Mouse (Mus musculus): ENCODE data around the gene Tbl3. TPM values are rescaled to one million over a fixed set of nuclear protein-coding genes. Genes with fewer than 3 reads are reported as not detected.
A peak's percentile ranks its signal among the peaks of the same experiment; 100 is the strongest.

Gene Tbl3
- polyA plus RNA-seq, 1 experiment from 2014 or later: 59.9 TPM

- peaks cover 18% of the 10 kb centered on the region for H3K27me3 ChIP-seq (ENCODE audit: control insufficient read depth, insufficient read depth, low read length)
- H3K36me3 ChIP-seq (ENCODE audit: control insufficient read depth, insufficient read depth, low read length): no peaks in the 10 kb centered on the region
- H3K4me3 ChIP-seq (ENCODE audit: low read depth, low read length): peak within 1 kb of the TSS; percentile 24
- WGBS: 1% methylated on average over 40 of the region's 47 CpGs
- H3K4me2 ChIP-seq (ENCODE audit: low read depth, low read length): peak within 1 kb of the TSS; percentile 48
- H3K9me3 ChIP-seq (ENCODE audit: control insufficient read depth, low read length): no peaks in the 10 kb centered on the region
- peak within 1 kb of the TSS; percentile 42; the same call in 1 of the 2 replicates for H3K9ac ChIP-seq (replicated peaks; ENCODE audit: low read depth, low read length)
- H3K4me1 ChIP-seq (ENCODE audit: control insufficient read depth, insufficient read depth, low read length): 0 out of 2 replicates have a peak, but pooled peaks cover 4% of the 10 kb centered on the region
- no peak within 1 kb of the TSS for H3K27ac ChIP-seq (ENCODE audit: low read depth, low read length)
- ATAC-seq (ENCODE audit: low read depth): no peak
These were observed 49.3 kb downstream of the Tbl3 start, which contains the start of gene Npw for GRCm38 (mm10) chr17:24658017-24658758. Gene Npw, minus strand, starts transcription at chr17:24658457.

GRCm38 (mm10) chr17:24654969-24655368, 52.5 kb downstream of the Tbl3 start:
- H3K9me3 ChIP-seq (ENCODE audit: control insufficient read depth, low read length): no peaks in the 10 kb centered on the region
- peaks cover 18% of the 10 kb centered on the region for H3K27me3 ChIP-seq (ENCODE audit: control insufficient read depth, insufficient read depth, low read length)
- H3K4me3 ChIP-seq (ENCODE audit: low read depth, low read length): no peak overlapping the region
- WGBS: 70% methylated on average over 4 of the region's 4 CpGs
- ATAC-seq (ENCODE audit: low read depth): no peak
- H3K27ac ChIP-seq (ENCODE audit: low read depth, low read length): no peak overlapping the region
- H3K36me3 ChIP-seq (ENCODE audit: control insufficient read depth, insufficient read depth, low read length): no peaks in the 10 kb centered on the region
- H3K4me1 ChIP-seq (ENCODE audit: control insufficient read depth, insufficient read depth, low read length): 0 out of 2 replicates have a peak, but pooled peaks cover 4% of the 10 kb centered on the region
- no peak overlapping the region for H3K4me2 ChIP-seq (ENCODE audit: low read depth, low read length)
- H3K9ac ChIP-seq (replicated peaks; ENCODE audit: low read depth, low read length): no peak overlapping the region

- Histone ChIP-seq H3K9me3 (ENCODE audit: control insufficient read depth, low read length) (no peaks in the 10 kb centered on the region), H3K4me3 (ENCODE audit: low read depth, low read length) (0 out of 2 replicates have a peak overlapping the region, but pooled peaks have one; percentile 12), H3K4me1 (ENCODE audit: control insufficient read depth, insufficient read depth, low read length) (0 out of 2 replicates have a peak, but pooled peaks cover 4% of the 10 kb centered on the region), H3K27me3 (ENCODE audit: control insufficient read depth, insufficient read depth, low read length) (peaks cover 14% of the 10 kb centered on the region), H3K4me2 (ENCODE audit: low read depth, low read length) (peak overlapping the region; percentile 45), H3K36me3 (ENCODE audit: control insufficient read depth, insufficient read depth, low read length) (no peaks in the 10 kb centered on the region), H3K27ac (ENCODE audit: low read depth, low read length) (no peak overlapping the region), H3K9ac (replicated peaks; ENCODE audit: low read depth, low read length) (no peak overlapping the region)
- WGBS: 4% methylated on average over 19 of the region's 19 CpGs
- peak; percentile 58; the same call in 1 of the 2 replicates for ATAC-seq (ENCODE audit: low read depth)
These were observed 53.3 kb downstream of the Tbl3 start for GRCm38 (mm10) chr17:24653967-24654710.

DNA sequence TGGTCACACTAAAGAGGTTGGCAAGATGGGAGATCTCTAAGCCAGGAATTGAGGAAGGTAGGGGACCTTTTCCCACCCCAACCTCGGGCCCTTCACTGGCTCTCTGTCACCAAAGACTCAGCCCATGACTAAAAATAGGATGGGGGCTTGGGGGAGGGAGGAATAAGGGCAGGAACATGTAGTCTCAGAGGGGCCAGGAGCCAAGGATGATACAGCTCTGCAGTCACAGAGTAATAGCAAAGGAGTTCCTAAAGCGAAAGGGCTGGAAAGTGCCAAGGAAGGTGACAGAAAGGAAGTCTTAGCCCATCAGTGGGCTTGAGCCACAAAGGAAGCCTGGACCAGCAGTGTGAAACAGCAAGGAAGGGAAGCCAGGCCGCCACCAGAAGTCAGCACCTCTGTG, 55.6 kb downstream of the Tbl3 start:
- no peak overlapping the region for H3K4me2 ChIP-seq (ENCODE audit: low read depth, low read length)
- WGBS: 84% methylated on average over 3 of the region's 3 CpGs
- no peaks in the 10 kb centered on the region; the same call in 1 of the 2 replicates for H3K27me3 ChIP-seq (ENCODE audit: control insufficient read depth, insufficient read depth, low read length)
- no peak for ATAC-seq (ENCODE audit: low read depth)
- no peak overlapping the region for H3K9ac ChIP-seq (replicated peaks; ENCODE audit: low read depth, low read length)
- no peaks in the 10 kb centered on the region for H3K36me3 ChIP-seq (ENCODE audit: control insufficient read depth, insufficient read depth, low read length)
- no peak overlapping the region for H3K27ac ChIP-seq (ENCODE audit: low read depth, low read length)
- no peak overlapping the region for H3K4me3 ChIP-seq (ENCODE audit: low read depth, low read length)
- H3K4me1 ChIP-seq (ENCODE audit: control insufficient read depth, insufficient read depth, low read length): no peaks in the 10 kb centered on the region
- no peaks in the 10 kb centered on the region for H3K9me3 ChIP-seq (ENCODE audit: control insufficient read depth, low read length)

GRCm38 (mm10) chr17:24650766-24651165, 56.7 kb downstream of the Tbl3 start:
- no peaks in the 10 kb centered on the region for H3K4me1 ChIP-seq (ENCODE audit: control insufficient read depth, insufficient read depth, low read length)
- H3K27me3 ChIP-seq (ENCODE audit: control insufficient read depth, insufficient read depth, low read length): no peaks in the 10 kb centered on the region; the same call in 1 of the 2 replicates
- H3K9ac ChIP-seq (replicated peaks; ENCODE audit: low read depth, low read length): no peak overlapping the region
- WGBS: 74% methylated on average over 4 of the region's 4 CpGs
- H3K9me3 ChIP-seq (ENCODE audit: control insufficient read depth, low read length): no peaks in the 10 kb centered on the region
- H3K36me3 ChIP-seq (ENCODE audit: control insufficient read depth, insufficient read depth, low read length): no peaks in the 10 kb centered on the region
- peak overlapping the region; percentile 96 for H3K4me2 ChIP-seq (ENCODE audit: low read depth, low read length)
- ATAC-seq (ENCODE audit: low read depth): no peak
- H3K27ac ChIP-seq (ENCODE audit: low read depth, low read length): no peak overlapping the region
- H3K4me3 ChIP-seq (ENCODE audit: low read depth, low read length): peak overlapping the region; percentile 70; the same call in 1 of the 2 replicates

- no peaks in the 10 kb centered on the region for H3K4me1 ChIP-seq (ENCODE audit: control insufficient read depth, insufficient read depth, low read length)
- H3K9ac ChIP-seq (replicated peaks; ENCODE audit: low read depth, low read length): peak within 1 kb of the TSS; percentile 87
- 3% methylated on average over 25 of the region's 41 CpGs for WGBS
- no peaks in the 10 kb centered on the region for H3K36me3 ChIP-seq (ENCODE audit: control insufficient read depth, insufficient read depth, low read length)
- H3K4me3 ChIP-seq (ENCODE audit: low read depth, low read length): peak within 1 kb of the TSS; percentile 70
- H3K27me3 ChIP-seq (ENCODE audit: control insufficient read depth, insufficient read depth, low read length): no peaks in the 10 kb centered on the region; the same call in 1 of the 2 replicates
- ATAC-seq (ENCODE audit: low read depth): peak; percentile 59
- H3K4me2 ChIP-seq (ENCODE audit: low read depth, low read length): peak within 1 kb of the TSS; percentile 96
- H3K27ac ChIP-seq (ENCODE audit: low read depth, low read length): peak within 1 kb of the TSS; percentile 40
- H3K9me3 ChIP-seq (ENCODE audit: control insufficient read depth, low read length): no peaks in the 10 kb centered on the region
These were observed 57.3 kb downstream of the Tbl3 start, which contains the start of gene Slc9a3r2 for GRCm38 (mm10) chr17:24650070-24650616. Gene Slc9a3r2, minus strand, starts transcription at chr17:24650327.

DNA sequence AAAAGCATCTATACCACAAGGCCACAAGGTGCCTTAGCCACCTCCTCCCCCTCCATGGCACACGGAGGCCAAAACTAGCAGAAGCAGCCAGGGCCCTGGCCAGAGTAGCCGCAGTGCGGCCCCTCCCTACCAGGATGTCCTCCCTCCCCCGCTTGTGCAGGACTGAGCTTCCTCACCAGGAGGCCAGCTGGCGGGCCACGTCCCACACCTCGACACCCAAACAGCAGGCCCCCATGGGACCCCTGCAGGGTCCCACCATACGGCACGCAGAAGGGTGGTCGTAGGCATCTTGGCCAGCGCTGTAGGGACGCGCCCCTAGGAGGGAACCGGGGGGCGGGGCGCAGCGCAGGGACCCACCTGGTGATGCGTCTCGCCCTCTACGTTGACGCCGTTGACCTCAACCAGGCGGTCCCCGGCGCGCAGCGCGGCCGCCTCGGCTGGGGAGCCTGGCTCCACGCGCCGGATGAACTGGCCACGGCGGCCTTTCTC, 57.8 kb downstream of the Tbl3 start:
- ATAC-seq (ENCODE audit: low read depth): peak; percentile 49; the same call in 1 of the 2 replicates
- 1% methylated on average over 32 of the region's 35 CpGs for WGBS
- no peaks in the 10 kb centered on the region for H3K36me3 ChIP-seq (ENCODE audit: control insufficient read depth, insufficient read depth, low read length)
- peak overlapping the region; percentile 70 for H3K4me3 ChIP-seq (ENCODE audit: low read depth, low read length)
- H3K27me3 ChIP-seq (ENCODE audit: control insufficient read depth, insufficient read depth, low read length): no peaks in the 10 kb centered on the region; the same call in 1 of the 2 replicates
- H3K9ac ChIP-seq (replicated peaks; ENCODE audit: low read depth, low read length): peak overlapping the region; percentile 87
- peak overlapping the region; percentile 40 for H3K27ac ChIP-seq (ENCODE audit: low read depth, low read length)
- H3K4me1 ChIP-seq (ENCODE audit: control insufficient read depth, insufficient read depth, low read length): no peaks in the 10 kb centered on the region
- H3K9me3 ChIP-seq (ENCODE audit: control insufficient read depth, low read length): no peaks in the 10 kb centered on the region
- peak overlapping the region; percentile 96 for H3K4me2 ChIP-seq (ENCODE audit: low read depth, low read length)

DNA sequence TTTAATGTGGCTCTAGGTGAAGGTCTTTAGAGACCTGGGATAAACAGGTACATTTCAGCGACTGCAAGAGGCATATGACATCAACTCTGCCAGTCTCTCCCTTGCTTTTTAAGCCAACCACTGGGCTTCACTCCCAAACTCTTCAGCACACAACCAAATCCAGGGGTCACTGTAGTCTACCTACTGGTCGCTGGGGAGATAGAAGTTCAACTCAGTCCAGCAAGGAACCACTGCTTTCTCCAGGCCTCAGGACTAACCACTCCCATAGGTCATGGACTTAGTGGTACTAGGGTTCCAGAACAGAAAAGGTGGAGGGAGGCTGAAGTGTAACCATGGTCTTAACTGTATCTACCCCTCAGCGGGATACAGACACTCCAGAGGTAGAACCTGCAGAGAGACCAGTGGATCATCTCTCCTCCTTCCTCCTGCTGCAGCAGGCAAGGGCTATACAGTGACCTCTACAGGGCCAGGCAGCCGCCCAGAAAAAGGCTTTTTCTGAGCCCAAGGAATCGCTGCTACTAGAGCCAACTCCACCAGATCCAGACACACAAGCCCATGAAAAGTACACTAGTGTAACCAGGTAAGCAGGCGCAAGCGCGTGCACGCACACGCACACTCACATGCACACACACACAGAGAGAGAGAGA, 58.6 kb downstream of the Tbl3 start:
- WGBS: 73% methylated on average over 10 of the region's 10 CpGs
- no peak overlapping the region for H3K27ac ChIP-seq (ENCODE audit: low read depth, low read length)
- H3K9ac ChIP-seq (replicated peaks; ENCODE audit: low read depth, low read length): peak overlapping the region; percentile 87; the same call in 1 of the 2 replicates
- H3K9me3 ChIP-seq (ENCODE audit: control insufficient read depth, low read length): no peaks in the 10 kb centered on the region
- H3K4me3 ChIP-seq (ENCODE audit: low read depth, low read length): peak overlapping the region; percentile 70
- H3K4me1 ChIP-seq (ENCODE audit: control insufficient read depth, insufficient read depth, low read length): no peaks in the 10 kb centered on the region
- H3K4me2 ChIP-seq (ENCODE audit: low read depth, low read length): peak overlapping the region; percentile 96
- H3K27me3 ChIP-seq (ENCODE audit: control insufficient read depth, insufficient read depth, low read length): no peaks in the 10 kb centered on the region; the same call in 1 of the 2 replicates
- ATAC-seq (ENCODE audit: low read depth): no peak
- no peaks in the 10 kb centered on the region for H3K36me3 ChIP-seq (ENCODE audit: control insufficient read depth, insufficient read depth, low read length)
